Mouse (Mus musculus) thymus, adult 2 months (tissue): ENCODE measurements around the gene Zfp697. TPM values are rescaled to one million over a fixed set of nuclear protein-coding genes. Genes with fewer than 3 reads are reported as not detected.
"Not testable (repeated sequence)": the region's sequence is repeated elsewhere in the genome, so short reads cannot be mapped to it uniquely, and the experiment has no call there.

Source experiments
- DNase-seq: peaks from one replicate; pipeline ENCODE4 v3.0.0; 2021
- H3K27ac ChIP-seq: fragments of 200-500 bp; 2 replicates; pipeline ENCODE4 v1.5.1; 2012; ENCODE audit warnings: low read length, control low read depth; ENCODE audit not compliant: control insufficient read depth, insufficient read depth
- H3K27me3 ChIP-seq: fragments of 200-500 bp; 2 replicates; pipeline ENCODE4 v1.6.1; 2012; ENCODE audit warnings: mild to moderate bottlenecking, low read length, moderate library complexity, mixed read lengths; ENCODE audit not compliant: control insufficient read depth, insufficient read depth
- H3K36me3 ChIP-seq: fragments of 200-500 bp; 2 replicates; pipeline ENCODE4 v1.6.1; 2012; ENCODE audit warnings: mild to moderate bottlenecking, low read length, moderate library complexity; ENCODE audit not compliant: control insufficient read depth, insufficient read depth
- H3K4me1 ChIP-seq: fragments of 200-500 bp; replicated peaks from 2 replicates; pipeline ENCODE4 v1.6.1; 2012; ENCODE audit warnings: low read length; ENCODE audit not compliant: control insufficient read depth, insufficient read depth
- H3K4me3 ChIP-seq: fragments of 200-500 bp; 2 replicates; pipeline ENCODE4 v1.5.1; 2012; ENCODE audit warnings: mild to moderate bottlenecking, low read length, control low read depth, moderate library complexity; ENCODE audit not compliant: control insufficient read depth, insufficient read depth
- CTCF ChIP-seq: fragments of 200-500 bp; IDR thresholded peaks from 2 replicates; pipeline ENCODE4 v1.5.1; 2012; ENCODE audit warnings: mild to moderate bottlenecking, control low read depth, low read length, moderate library complexity, borderline replicate concordance; ENCODE audit not compliant: control insufficient read depth, poor library complexity, insufficient read depth; ENCODE audit errors: extremely low read depth
- POLR2A ChIP-seq: fragments of 200-500 bp; IDR thresholded peaks from 2 replicates; pipeline ENCODE4 v1.6.1; 2012; ENCODE audit warnings: mild to moderate bottlenecking, low read length, control low read depth, moderate library complexity; ENCODE audit not compliant: control insufficient read depth, poor library complexity, insufficient read depth; ENCODE audit errors: extremely low read depth
- WGBS: fragments of 180-500 bp; shearing (Covaris S2); methylation state at CpG from one replicate; pipeline ENCODE4 v1.1.7; 2018; 5-methylcytosine and 5-hydroxymethylcytosine counted together
- polyA plus RNA-seq: library from polyadenylated mRNA; depleted of rRNA; stranded (reverse); fragments of >200 nt; gene quantifications from 2 replicates; pipeline ENCODE4 v1.2.3, GENCODE M21; 2012

Gene Zfp697
- polyA plus RNA-seq, 1 experiment = 0.96 TPM

DNA sequence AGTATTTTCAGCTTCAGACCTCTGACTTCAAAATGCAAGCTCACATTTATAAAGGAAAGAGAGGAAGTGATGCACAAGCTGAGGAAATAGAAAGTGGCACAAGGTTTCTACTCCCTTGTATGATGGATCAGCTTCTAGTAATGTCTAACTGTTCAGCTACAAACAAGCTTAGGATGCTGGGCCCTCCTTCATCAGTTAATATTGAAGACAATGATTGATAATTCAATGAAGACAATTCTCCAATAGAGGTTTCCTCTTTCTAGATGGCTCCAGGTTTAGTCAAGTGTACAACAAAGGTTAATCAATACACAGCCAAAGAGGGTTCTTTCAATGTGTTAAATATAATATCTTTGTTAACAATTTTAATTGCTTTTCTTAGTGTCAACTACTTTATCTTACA, 206.4 kb downstream of the Zfp697 start, which contains the start of gene Gm10681:
Gene Gm10681, minus strand, starts transcription at position 101 of the 400 bp plus-strand sequence.
- Histone ChIP-seq H3K27me3 (no peaks in the 10 kb centered on the region), H3K36me3 (no peaks in the 10 kb centered on the region), H3K4me1 (no peaks in the 10 kb centered on the region), H3K27ac (no peak within 1 kb of the TSS), H3K4me3 (no peak within 1 kb of the TSS)
- TF ChIP-seq POLR2A (no peak), CTCF (no peak)
- no peak for DNase-seq

DNA sequence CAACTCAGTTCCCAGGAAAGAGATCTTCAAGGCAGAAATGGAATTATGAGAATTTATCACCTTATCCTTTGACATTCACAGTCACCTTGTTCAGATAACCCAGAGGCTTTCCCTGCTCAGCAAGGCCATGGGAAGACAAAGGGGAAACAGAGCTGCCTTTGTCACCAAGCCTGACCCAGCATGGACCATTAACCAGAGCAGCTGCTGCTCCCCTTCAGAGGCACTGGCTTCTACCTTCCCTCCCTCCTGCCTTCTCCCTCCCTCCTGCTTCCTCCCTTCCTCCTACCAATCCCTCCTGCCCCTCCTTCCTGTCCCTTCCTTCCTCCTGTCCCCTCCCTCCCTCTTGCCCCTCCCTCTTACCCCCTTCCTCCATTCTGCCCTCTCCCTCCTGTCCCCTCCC, 231.3 kb downstream of the Zfp697 start:
- H3K36me3 ChIP-seq, H3K27ac ChIP-seq, DNase-seq, H3K4me3 ChIP-seq, H3K27me3 ChIP-seq, H3K4me1 ChIP-seq: not testable (repeated sequence)

DNA sequence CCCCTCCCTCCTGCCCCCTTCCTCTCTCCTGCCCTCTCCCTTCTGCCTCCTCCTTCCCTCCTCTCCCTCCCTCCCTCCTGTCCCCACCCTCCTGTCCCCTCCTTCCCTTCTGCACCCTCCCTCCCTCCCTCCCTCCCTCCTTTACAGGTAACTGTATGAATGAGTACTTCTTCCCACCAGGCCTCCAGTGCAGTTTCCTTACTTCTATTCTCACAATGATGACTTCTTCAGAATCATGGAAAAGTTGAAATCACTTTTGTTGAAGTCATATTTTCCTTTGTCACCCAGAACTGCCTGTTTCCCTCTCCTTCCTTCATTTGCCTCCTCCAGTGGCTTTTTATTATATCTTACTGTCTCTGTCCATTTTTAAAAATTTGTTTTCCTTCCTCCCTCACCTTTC, 231.7 kb downstream of the Zfp697 start:
- Histone ChIP-seq H3K27ac (no peak overlapping the region), H3K27me3 (no peaks in the 10 kb centered on the region), H3K4me1 (no peaks in the 10 kb centered on the region), H3K36me3 (no peaks in the 10 kb centered on the region), H3K4me3 (no peak overlapping the region)
- DNase-seq = no peak
- TF ChIP-seq POLR2A (no peak), CTCF (no peak)

DNA sequence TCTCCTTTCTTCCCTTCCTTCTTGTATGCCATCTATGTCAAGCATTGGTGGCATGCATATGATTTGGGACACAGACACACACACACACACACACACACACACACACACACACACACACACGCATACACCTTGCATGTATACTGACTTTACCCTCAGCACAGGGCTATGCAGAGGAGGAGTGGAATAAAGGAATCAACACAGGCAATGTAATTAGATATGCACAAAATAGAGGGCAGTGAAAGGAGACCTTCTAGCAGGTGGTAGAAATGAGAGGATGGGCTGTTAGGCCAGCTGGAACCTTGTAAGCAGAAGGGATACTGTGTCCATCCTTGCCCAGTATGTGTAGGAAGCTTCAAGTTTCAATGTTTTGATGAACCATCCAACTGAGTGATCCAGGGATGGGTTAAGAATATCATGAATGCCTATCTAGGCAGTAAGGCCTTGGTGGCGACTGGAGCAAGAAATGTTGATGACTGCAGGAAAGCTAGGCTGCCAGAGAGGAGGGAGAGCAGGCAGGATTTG, 232.2 kb downstream of the Zfp697 start:
- 72% methylated on average over 2 of the region's 2 CpGs for WGBS
- H3K27ac ChIP-seq, H3K27me3 ChIP-seq, H3K36me3 ChIP-seq, DNase-seq, H3K4me3 ChIP-seq, H3K4me1 ChIP-seq: not testable (repeated sequence)

DNA sequence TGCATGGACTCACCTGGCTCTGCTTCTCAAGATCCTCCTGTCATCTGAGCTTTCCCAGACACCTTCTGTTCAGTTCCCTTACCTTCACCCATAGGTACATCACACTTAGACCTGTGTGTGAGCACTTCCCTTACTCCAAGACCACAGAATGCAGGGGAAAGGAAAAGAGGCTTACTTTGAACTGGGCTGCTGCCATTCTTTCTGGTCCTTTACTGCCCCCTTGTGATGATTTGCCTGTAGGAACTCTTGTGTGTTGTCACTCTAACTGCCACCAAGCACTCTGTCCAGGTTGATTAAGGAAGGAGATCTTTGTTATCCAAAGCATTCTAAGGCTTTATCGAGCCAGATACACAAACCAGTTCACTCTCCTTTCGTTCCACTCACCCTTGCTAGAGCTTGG, 234.0 kb downstream of the Zfp697 start:
- not testable (repeated sequence) for H3K27ac ChIP-seq, H3K4me3 ChIP-seq, H3K4me1 ChIP-seq, DNase-seq, H3K36me3 ChIP-seq, H3K27me3 ChIP-seq
- WGBS = 33% methylated on average over 2 of the region's 2 CpGs

DNA sequence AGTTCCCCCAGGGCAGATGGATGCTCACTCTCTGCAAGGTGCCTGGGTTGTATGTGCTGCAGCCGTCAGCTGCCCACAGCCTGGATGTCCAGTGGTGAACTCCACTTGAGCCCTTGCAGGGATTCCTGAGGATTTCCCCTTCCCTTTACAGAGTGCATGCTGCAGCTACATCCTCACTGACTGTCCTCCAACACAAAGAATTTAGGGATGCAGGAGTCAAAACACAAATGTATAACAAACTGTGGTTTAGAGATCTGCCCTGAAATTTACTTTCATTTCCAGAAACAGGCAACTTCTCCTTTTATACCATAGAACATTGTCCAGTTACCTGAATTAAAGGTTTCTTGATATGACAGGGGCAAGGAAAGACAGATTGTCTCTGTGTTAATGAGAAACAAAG, 234.5 kb downstream of the Zfp697 start:
- 81% methylated on average over 1 of the region's 1 CpGs for WGBS
- not testable (repeated sequence) for H3K27me3 ChIP-seq, H3K4me1 ChIP-seq, H3K4me3 ChIP-seq, H3K27ac ChIP-seq, H3K36me3 ChIP-seq, DNase-seq

DNA sequence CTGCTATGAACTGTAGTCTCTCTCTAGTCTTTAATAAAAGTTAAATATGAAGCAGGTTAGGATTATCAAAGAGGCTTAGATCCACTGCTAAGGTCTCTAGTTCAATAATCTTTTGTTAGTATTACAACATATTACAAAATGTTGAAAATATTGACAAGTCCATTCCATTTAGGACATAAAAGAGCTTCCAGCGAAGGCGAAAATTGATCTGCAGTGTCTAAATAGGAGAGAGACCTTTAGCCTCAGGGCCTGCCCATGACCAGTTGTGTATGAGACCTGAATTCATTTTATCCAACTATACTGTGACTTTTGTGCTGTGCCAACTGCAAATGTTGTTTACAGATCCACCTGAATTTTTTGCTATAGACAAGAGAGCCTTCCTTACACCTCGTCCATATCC, 247.4 kb downstream of the Zfp697 start:
- no peak for TF ChIP-seq CTCF
- TF ChIP-seq POLR2A = no peak
- H3K36me3 ChIP-seq = no peaks in the 10 kb centered on the region
- WGBS = 87% methylated on average over 3 of the region's 3 CpGs
- no peaks in the 10 kb centered on the region for H3K27me3 ChIP-seq
- H3K27ac ChIP-seq = no peak overlapping the region
- no peaks in the 10 kb centered on the region for H3K4me1 ChIP-seq
- H3K4me3 ChIP-seq = no peak overlapping the region
- no peak for DNase-seq

DNA sequence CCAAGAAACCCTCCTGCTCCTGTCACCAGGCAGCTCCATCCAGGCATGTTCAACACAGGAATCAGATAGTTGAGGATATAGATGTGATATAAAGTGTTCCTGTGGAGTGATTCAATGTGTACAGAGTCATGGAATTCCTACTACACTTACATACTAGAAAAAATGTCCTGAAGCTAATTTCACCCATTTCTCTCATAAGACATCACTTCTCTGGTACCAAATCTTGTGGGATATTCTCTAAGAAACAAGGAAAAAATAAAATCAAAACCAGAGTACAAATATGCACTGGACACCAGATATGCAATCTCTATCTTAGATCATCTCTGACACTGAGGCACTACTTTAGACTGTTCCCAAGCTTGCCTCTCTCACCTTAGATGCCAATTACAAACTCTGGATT, 247.9 kb downstream of the Zfp697 start, which contains the start of gene Hsd3b5:
Gene Hsd3b5, minus strand, starts transcription at position 101 of the 400 bp plus-strand sequence.
- Histone ChIP-seq H3K27ac (no peak within 1 kb of the TSS), H3K36me3 (no peaks in the 10 kb centered on the region), H3K27me3 (no peaks in the 10 kb centered on the region), H3K4me3 (no peak within 1 kb of the TSS), H3K4me1 (no peaks in the 10 kb centered on the region)
- no peak for TF ChIP-seq CTCF
- no peak for TF ChIP-seq POLR2A
- DNase-seq = no peak
